Mouse (Mus musculus): ENCODE measurements around the gene Hexim2. TPM values are rescaled to one million over a fixed set of nuclear protein-coding genes. Genes with fewer than 3 reads are reported as not detected.

The Hexim2 gene
- polyA plus RNA-seq, 2 experiments from 2014 or later: 2.2 to 3.6 TPM

DNA sequence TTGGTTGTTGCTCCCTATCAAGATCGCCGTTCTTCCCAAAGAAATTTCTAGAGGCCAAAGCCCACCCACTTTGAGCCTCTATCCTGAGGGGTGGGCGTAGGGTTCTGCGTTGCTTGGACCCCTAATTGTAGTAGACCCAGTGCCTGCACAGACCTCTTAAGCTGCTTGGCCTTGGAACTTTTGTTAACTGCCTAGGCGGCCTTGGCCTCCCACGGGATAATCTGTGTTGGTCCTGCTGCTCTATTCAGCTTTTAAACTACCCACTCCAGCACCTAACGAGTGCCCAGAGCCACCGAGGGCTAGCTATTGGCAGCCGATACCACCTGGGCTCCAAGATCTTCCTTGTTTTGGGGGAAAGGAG, 19.7 kb upstream of the Hexim2 start:
- no peak for ATAC-seq

GRCm38 (mm10) chr11:103113005-103113404, 19.2 kb upstream of the Hexim2 start:
- no peak for ATAC-seq

DNA sequence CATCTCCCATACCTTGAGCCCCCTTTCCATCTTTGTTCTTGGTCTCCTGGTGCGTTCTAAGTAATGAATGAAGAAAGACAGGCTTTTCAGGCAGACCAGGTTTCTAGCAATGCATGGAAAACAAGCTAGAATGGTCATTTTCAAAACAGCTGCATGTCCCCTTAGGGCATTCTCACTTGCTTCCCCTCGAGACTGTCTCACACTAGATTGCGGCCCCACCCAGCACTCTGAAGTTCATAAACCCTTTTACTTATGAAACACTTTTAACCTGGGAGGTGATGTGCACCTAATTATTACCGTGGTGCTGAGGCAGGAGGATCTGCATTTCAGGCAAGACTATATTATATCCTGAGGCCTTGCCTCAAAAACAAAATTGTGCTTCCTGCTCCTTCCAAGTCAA, 18.5 kb upstream of the Hexim2 start:
- no peak for ATAC-seq

- no peak for ATAC-seq
These were observed 17.8 kb upstream of the Hexim2 start for GRCm38 (mm10) chr11:103114270-103114943.

DNA sequence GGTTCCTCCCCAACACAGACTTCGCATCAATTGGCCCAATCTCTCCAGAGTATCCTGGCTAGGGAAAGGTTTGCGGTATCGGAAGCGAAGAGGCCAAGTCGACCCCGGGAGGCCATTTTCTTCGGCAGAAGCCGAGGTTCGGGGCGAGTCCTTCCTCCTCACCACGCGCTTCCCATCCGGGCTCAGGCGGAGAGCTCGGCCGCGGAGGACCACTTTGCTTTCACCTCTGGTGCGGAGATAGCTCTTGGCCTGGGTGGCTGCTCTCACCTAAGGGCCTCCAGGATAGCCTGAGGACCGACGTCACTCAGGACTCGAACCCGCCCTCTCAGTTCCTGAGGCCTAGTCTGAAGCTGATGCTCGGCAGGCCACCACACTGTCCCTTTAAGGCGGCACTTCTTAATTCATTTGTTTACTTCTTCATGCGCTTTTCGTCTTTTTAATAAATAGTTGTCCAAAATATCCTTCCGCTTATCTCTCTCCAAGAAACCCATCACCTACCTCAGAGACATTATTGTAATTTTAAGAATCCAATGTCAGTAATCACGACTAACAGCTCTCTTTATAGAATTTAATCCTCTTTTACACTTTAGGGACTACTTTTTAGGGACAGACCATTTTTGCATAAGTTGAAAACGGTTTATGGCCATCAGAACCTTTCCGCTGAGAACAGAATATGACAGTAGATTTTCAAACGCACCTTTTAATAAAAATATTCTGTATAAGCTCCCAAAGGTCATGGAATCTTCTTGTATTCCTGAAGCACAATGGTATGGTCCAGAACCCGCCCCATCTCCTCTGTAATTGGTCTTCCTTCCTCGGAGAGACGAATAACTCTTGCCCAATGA, 16.8 kb upstream of the Hexim2 start:
- peak; percentile 36 for ATAC-seq

GRCm38 (mm10) chr11:103116008-103116818, 16.0 kb upstream of the Hexim2 start, which contains the start of gene Hexim1:
TSS of gene Hexim1 (plus strand) at chr11:103116231.
- peak; percentile 92 for ATAC-seq

GRCm38 (mm10) chr11:103116959-103117590, 15.2 kb upstream of the Hexim2 start:
- ATAC-seq: no peak

DNA sequence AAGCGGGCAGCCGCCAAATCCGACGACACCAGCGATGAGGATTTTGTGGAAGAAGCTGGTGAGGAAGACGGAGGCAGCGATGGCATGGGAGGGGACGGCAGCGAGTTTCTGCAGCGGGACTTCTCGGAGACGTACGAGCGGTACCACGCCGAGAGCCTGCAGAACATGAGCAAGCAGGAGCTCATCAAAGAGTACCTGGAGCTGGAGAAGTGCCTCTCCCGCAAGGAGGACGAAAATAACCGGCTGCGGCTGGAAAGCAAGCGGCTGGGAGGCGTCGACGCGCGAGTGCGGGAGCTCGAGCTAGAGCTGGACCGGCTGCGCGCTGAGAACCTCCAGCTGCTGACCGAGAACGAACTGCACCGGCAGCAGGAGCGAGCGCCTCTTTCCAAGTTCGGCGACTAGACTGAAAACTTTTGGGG, 14.6 kb upstream of the Hexim2 start:
- no peak for ATAC-seq

GRCm38 (mm10) chr11:103118866-103119265, 13.4 kb upstream of the Hexim2 start:
- ATAC-seq: no peak

- no peak for ATAC-seq
These were observed 12.6 kb upstream of the Hexim2 start for GRCm38 (mm10) chr11:103119609-103120008.

- ATAC-seq: no peak
These were observed 11.9 kb upstream of the Hexim2 start for GRCm38 (mm10) chr11:103120315-103120714.

- ATAC-seq: peak; percentile 91
These were observed 587 bp downstream of the Hexim2 start for GRCm38 (mm10) chr11:103132576-103133455.

GRCm38 (mm10) chr11:103133456-103134185, 1.4 kb downstream of the Hexim2 start:
- no peak for ATAC-seq

GRCm38 (mm10) chr11:103134221-103134620, 2.0 kb downstream of the Hexim2 start:
- ATAC-seq: no peak

DNA sequence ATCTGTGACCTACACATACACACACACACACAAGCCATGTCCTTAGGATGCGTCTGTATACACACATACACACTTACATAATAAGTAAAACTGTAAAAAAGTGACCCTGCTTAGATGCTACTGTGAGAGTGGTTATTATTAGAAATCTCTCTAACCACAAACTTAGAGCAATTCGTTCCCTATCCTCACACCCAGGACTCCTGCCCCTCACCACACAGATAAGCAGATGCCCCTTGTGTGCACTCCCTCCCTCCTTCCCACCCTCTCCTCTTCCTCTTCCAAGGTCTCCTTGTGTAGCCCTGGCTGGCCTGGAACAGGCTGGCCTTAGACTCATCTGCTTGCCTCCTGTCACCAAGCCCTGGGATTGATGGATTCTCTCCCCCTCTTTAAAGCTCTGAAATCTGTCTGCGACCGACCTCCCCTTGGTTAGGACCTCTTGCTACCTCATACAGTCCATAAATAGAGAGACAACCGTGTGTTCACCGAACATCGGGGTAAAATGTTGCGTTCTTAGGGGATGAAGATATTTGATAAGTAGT, 3.9 kb downstream of the Hexim2 start:
- ATAC-seq: no peak

DNA sequence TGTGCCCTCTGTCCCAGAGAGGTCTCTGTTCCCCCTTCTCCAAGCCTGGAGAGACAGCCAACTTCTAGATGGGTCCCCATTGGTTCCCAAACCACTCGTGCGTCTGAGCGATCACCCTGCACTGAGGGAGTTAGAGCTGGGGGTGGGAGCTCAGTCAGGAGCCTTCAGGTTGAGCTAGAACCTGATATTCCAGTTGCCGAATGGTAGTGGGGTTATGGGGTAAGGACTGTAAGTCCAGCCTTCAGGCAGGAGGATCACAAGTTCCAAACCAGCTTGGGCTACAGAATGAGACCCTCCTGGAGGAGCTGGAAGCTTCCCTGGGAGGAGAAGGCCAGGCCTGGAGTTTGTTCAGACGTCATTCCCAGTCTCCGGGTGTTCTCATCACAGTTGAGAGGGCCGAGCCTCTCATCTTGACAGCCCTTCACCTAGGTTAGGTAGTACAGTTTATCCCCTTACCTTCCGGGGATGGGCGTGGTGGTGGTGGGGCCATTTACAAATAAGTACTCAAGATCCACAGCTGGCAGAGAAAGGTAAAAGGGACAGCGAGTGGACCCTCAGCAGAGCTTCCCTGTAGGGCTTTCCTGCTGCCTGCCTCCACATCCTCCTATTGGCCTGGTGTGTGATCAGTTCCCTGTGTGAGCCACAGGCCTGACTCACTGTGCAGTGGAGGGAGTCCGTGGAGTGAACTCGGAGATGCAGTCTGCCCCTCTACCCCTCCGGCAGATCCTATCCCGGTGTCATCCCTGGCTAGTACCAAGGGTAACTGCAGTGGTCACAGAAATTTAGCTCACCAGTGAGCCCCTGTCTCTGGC, 7.9 kb downstream of the Hexim2 start:
- no peak for ATAC-seq

GRCm38 (mm10) chr11:103140763-103141100, 8.5 kb downstream of the Hexim2 start:
- no peak for ATAC-seq

DNA sequence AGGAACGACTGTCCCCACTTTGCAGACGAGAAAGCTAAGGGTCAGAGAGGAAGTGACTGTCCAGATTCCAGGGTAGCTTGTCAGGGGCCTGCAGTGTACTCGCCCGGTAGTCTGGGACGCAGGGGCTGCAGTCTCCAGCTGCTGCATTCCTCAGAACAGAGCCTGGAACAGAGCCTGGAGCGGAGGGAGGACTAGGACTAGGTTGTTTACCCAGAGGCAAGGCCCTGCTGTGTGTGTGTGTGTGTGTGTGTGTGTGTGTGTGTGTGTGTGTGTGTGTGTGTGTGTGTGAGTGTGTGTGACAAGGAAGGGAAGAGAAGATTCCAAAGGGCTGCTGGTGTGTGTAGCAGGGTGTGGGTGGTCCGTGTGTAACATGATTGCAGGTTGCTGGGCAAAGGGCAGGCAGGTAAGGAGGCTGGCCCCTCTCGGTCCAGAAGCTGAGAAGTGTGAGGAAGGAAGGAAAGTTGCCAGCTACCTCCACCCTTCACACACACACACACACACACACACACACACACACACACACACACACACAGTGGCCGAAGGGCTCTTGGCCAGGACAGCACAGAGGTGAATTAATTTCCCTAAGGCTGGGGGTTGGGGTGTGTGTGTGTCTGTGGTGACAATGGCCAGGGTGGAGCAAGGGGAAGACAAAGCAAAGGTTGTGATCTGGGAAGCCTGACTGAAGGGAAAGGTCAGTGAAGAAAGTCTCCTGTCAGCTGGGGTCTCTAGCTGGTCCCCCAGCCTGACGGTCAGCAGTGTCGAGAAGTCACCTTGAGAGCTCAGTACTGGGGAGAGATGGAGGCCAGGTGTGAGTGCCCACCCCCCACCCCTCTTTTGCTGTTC, 9.1 kb downstream of the Hexim2 start:
- ATAC-seq: no peak

- ATAC-seq: no peak
These were observed 9.7 kb downstream of the Hexim2 start for GRCm38 (mm10) chr11:103141944-103142255.

Data from activated CD4-positive, CD25-positive, alpha-beta regulatory T cell, adult 4 months (primary cell).